Mouse (Mus musculus): ENCODE results near the gene Cbx8. TPM values are rescaled to one million over a fixed set of nuclear protein-coding genes. Genes with fewer than 3 reads are reported as not detected.

Gene Cbx8
- polyA plus RNA-seq, 1 experiment from 2014 or later = 9.8 TPM

DNA sequence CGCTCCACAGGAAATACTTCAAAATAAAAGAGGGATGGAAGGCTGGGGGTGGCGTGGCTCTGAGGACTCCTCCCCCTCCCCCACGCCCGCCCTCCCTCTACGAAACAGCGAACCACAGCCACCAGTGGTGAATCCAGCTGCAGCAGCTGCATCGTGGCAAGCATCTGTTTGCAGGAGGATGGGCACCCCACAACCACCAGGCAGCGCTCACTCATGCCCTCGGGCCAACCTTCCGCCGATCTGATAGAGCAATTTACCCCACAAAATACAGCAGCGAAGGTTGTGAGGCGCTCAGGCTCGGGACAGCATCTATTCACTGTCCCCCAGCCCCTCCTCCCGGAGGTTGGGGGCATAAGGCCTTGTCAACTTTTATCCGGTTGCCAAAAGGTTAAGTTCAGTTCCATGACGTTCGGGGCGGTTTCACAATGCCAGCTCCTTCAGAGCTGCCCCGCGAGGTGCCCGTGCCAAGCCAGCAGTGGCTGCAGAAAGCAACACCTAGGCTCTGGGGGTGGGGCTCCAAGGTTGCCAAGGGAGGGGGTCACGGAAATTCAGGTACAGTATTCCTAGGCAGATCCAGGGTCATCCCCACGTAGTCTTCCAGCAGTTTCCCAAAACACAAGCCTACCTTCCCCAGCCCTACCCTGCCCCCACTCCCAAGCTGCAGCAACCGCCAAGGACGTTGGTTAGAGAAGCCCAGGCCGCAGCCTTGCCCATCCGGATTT is 43.1 kb upstream of the Cbx8 start:
- H3K4me2 ChIP-seq = peak overlapping the region; percentile 79
- peak overlapping the region; percentile 99 for H3K27ac ChIP-seq
- H3K4me1 ChIP-seq = peaks cover 72% of the 10 kb centered on the region
- H3K4me3 ChIP-seq = peak overlapping the region; percentile 71
- peak overlapping the region; percentile 88 for H3K9ac ChIP-seq
- H3K27me3 ChIP-seq = peaks cover 54% of the 10 kb centered on the region
- 4% methylated on average over 28 of the region's 28 CpGs for WGBS
- peaks cover 25% of the 10 kb centered on the region for H3K36me3 ChIP-seq (ENCODE audit: poor library complexity, severe bottlenecking)
- no peak for ATAC-seq
- no peaks in the 10 kb centered on the region for H3K9me3 ChIP-seq (replicated peaks)

GRCm38 (mm10) chr11:119082638-119083599 is 42.1 kb upstream of the Cbx8 start:
- Histone ChIP-seq H3K9ac (peak overlapping the region; percentile 88; the same call in 1 of the 2 replicates), H3K4me1 (peaks cover 82% of the 10 kb centered on the region), H3K27me3 (peaks cover 44% of the 10 kb centered on the region), H3K36me3 (ENCODE audit: poor library complexity, severe bottlenecking) (peaks cover 25% of the 10 kb centered on the region), H3K4me3 (peak overlapping the region; percentile 71), H3K9me3 (replicated peaks) (no peaks in the 10 kb centered on the region), H3K27ac (no peak overlapping the region), H3K4me2 (peak overlapping the region; percentile 79)
- ATAC-seq = no peak
- 12% methylated on average over 20 of the region's 20 CpGs for WGBS

DNA sequence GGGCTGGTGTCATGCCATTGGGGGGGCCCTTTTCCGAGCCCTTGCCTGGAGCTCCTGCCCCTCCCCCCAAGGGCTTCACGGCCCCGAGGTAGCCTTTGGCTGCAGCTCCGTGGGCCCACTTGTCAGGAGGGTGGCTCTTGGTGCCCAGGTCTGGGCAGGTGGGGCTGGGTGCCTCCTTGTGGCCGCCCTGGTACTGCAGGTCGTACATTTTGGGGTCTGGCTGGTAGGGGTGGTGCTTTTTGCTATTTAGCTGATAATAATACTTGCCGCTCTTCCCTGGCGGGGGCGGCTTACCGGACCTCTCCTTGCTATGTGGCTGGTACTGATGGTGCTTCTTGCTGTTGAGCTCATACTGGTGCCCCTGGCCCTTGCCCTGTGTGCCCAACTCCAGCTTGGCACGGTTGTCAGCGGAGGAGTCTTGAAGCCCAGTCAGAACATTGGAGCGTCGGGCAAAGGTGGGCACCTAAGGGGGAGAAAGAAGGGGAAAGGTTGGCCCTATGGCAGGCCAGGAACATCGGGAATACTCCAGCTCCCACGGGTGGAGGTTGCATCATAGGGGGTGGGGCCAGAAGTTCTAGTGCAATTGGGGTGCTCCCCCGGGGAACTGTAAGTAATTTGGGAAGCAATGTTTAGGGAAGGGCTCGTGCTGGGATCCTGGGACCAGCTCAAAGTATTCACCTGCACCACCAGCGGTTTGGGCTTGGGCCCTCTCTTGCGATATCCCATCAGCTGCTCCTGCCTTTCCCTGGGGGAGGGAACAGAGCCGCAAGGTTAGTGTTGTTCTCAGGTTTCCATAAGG is 41.3 kb upstream of the Cbx8 start:
- Histone ChIP-seq H3K4me2 (peak overlapping the region; percentile 79), H3K27ac (no peak overlapping the region), H3K4me3 (peak overlapping the region; percentile 9; the same call in 1 of the 2 replicates), H3K27me3 (peaks cover 35% of the 10 kb centered on the region), H3K9ac (peak overlapping the region; percentile 22; the same call in 1 of the 2 replicates), H3K4me1 (peaks cover 79% of the 10 kb centered on the region), H3K9me3 (replicated peaks) (no peaks in the 10 kb centered on the region), H3K36me3 (ENCODE audit: poor library complexity, severe bottlenecking) (peaks cover 25% of the 10 kb centered on the region)
- no peak for ATAC-seq
- 14% methylated on average over 21 of the region's 21 CpGs for WGBS

DNA sequence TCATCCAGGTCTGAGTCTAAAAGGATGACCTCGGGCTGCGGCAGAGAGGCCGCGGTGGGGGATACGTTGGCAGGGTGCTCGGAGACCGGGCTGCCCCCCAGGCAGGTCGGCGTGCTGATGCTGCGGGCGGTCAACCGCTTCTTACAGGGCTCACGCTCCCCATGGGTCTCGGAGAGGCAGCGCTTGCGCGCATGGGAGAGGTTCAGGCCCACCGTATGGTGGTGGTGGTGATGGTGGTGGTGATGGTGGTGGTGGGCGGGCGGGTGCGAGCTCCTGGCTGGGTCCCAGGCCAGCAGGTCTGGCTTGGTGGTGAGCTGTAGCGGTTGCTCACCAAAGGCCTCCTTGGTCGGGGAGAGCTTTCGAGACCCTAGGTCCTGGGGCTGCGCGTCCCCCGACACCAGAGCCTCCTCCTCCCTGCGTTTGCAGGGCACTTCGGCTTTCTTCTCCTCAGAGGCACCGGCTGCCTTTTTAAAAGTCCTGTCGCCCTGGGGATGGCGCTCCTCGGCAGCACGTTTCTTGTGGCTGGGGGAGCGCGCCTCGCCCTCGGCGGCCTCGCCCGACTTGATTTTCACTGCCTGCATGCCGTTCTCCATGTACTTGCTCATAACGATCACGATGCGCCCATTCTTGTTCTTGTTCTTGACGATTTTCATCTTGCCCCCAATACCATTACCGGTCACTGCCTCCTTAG is 40.5 kb upstream of the Cbx8 start:
- Histone ChIP-seq H3K9ac (peak overlapping the region; percentile 22), H3K9me3 (replicated peaks) (no peaks in the 10 kb centered on the region)
- 20% methylated on average over 46 of the region's 47 CpGs for WGBS

GRCm38 (mm10) chr11:119080461-119081147 is 39.8 kb upstream of the Cbx8 start:
- no peak for ATAC-seq

More for the DNA sequence above, 40.5 kb upstream of the Cbx8 start:
- Histone ChIP-seq H3K4me3 (peak overlapping the region; percentile 9), H3K4me2 (peak overlapping the region; percentile 46), H3K4me1 (peaks cover 73% of the 10 kb centered on the region), H3K27me3 (peaks cover 29% of the 10 kb centered on the region), H3K27ac (no peak overlapping the region), H3K36me3 (ENCODE audit: poor library complexity, severe bottlenecking) (peaks cover 25% of the 10 kb centered on the region)
- no peak for ATAC-seq

DNA sequence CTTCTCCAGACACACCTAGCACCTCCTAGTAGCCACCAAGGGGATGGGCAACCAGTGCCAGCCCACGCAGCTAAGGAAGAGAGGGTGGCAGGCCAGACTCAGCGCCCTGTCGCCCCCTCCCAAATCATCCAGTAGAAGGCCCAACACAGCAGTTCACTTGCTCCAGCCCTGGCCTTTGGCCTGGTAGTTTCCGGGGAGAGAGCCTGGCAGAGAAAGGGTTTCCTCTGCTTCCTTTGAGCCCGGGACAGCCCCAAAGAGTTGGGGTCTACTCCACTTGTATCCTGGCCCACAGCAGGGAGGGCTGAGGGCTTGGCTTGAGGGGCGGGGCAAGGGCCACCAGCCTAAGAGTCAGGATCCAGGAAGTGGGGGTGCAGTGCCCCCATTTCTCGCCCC is 38.7 kb upstream of the Cbx8 start:
- 20% methylated on average over 7 of the region's 7 CpGs for WGBS
- Histone ChIP-seq H3K4me1 (peaks cover 67% of the 10 kb centered on the region), H3K27me3 (peaks cover 29% of the 10 kb centered on the region), H3K9me3 (replicated peaks) (no peaks in the 10 kb centered on the region), H3K4me3 (peak overlapping the region; percentile 19), H3K27ac (peak overlapping the region; percentile 91), H3K4me2 (peak overlapping the region; percentile 48), H3K36me3 (ENCODE audit: poor library complexity, severe bottlenecking) (peaks cover 25% of the 10 kb centered on the region), H3K9ac (peak overlapping the region; percentile 59)
- 0 out of 2 replicates have a peak, but pooled peaks have one; percentile 6 for ATAC-seq

More at GRCm38 (mm10) chr11:119080461-119081147, 39.8 kb upstream of the Cbx8 start:
- WGBS = 26% methylated on average over 33 of the region's 33 CpGs
- H3K27ac ChIP-seq = no peak overlapping the region
- peaks cover 73% of the 10 kb centered on the region for H3K4me1 ChIP-seq
- H3K4me2 ChIP-seq = peak overlapping the region; percentile 46
- H3K9ac ChIP-seq = peak overlapping the region; percentile 22; the same call in 1 of the 2 replicates
- peak overlapping the region; percentile 9; the same call in 1 of the 2 replicates for H3K4me3 ChIP-seq
- H3K27me3 ChIP-seq = peaks cover 29% of the 10 kb centered on the region
- H3K9me3 ChIP-seq (replicated peaks) = no peaks in the 10 kb centered on the region
- H3K36me3 ChIP-seq (ENCODE audit: poor library complexity, severe bottlenecking) = peaks cover 25% of the 10 kb centered on the region

GRCm38 (mm10) chr11:119078691-119079444 is 38.1 kb upstream of the Cbx8 start:
- ATAC-seq = peak; percentile 88
- H3K9me3 ChIP-seq (replicated peaks) = no peaks in the 10 kb centered on the region
- peak overlapping the region; percentile 91 for H3K27ac ChIP-seq
- peak overlapping the region; percentile 19 for H3K4me3 ChIP-seq
- peaks cover 29% of the 10 kb centered on the region for H3K27me3 ChIP-seq
- peak overlapping the region; percentile 48 for H3K4me2 ChIP-seq
- peaks cover 65% of the 10 kb centered on the region for H3K4me1 ChIP-seq
- H3K36me3 ChIP-seq (ENCODE audit: poor library complexity, severe bottlenecking) = peaks cover 25% of the 10 kb centered on the region
- 3% methylated on average over 25 of the region's 27 CpGs for WGBS
- H3K9ac ChIP-seq = peak overlapping the region; percentile 59

- Histone ChIP-seq H3K27me3 (peaks cover 23% of the 10 kb centered on the region), H3K4me1 (peaks cover 60% of the 10 kb centered on the region), H3K9me3 (replicated peaks) (no peaks in the 10 kb centered on the region), H3K36me3 (ENCODE audit: poor library complexity, severe bottlenecking) (peaks cover 25% of the 10 kb centered on the region), H3K4me2 (peak overlapping the region; percentile 48), H3K9ac (0 out of 2 replicates have a peak overlapping the region, but pooled peaks have one; percentile 59), H3K4me3 (no peak overlapping the region), H3K27ac (peak overlapping the region; percentile 91)
- 78% methylated on average over 4 of the region's 4 CpGs for WGBS
- no peak for ATAC-seq
These were observed 37.0 kb upstream of the Cbx8 start for GRCm38 (mm10) chr11:119077755-119078154.

- 96% methylated on average over 5 of the region's 5 CpGs for WGBS
- peaks cover 40% of the 10 kb centered on the region for H3K4me1 ChIP-seq
- H3K27me3 ChIP-seq = peaks cover 5% of the 10 kb centered on the region
- no peak overlapping the region for H3K27ac ChIP-seq
- no peak for ATAC-seq
- H3K4me3 ChIP-seq = no peak overlapping the region
- peaks cover 11% of the 10 kb centered on the region for H3K36me3 ChIP-seq (ENCODE audit: poor library complexity, severe bottlenecking)
- no peaks in the 10 kb centered on the region for H3K9me3 ChIP-seq (replicated peaks)
- H3K4me2 ChIP-seq = no peak overlapping the region
- H3K9ac ChIP-seq = no peak overlapping the region
These were observed 35.0 kb upstream of the Cbx8 start for GRCm38 (mm10) chr11:119075805-119076204.

GRCm38 (mm10) chr11:119073876-119074433 is 33.2 kb upstream of the Cbx8 start:
- Histone ChIP-seq H3K4me1 (peaks cover 24% of the 10 kb centered on the region), H3K9ac (no peak overlapping the region; the same call in 1 of the 2 replicates), H3K4me3 (no peak overlapping the region), H3K9me3 (replicated peaks) (0 out of 2 replicates have a peak, but pooled peaks cover 3% of the 10 kb centered on the region), H3K36me3 (ENCODE audit: poor library complexity, severe bottlenecking) (no peaks in the 10 kb centered on the region; the same call in 1 of the 2 replicates), H3K27me3 (no peaks in the 10 kb centered on the region), H3K4me2 (no peak overlapping the region), H3K27ac (no peak overlapping the region)
- 64% methylated on average over 6 of the region's 6 CpGs for WGBS
- no peak for ATAC-seq
